Mouse (Mus musculus) hindbrain, postnatal 0 days (tissue): Measurements from ENCODE around the gene Krcc1. TPM values are rescaled to one million over a fixed set of nuclear protein-coding genes. Genes with fewer than 3 reads are reported as not detected.
"Not testable (repeated sequence)": the region's sequence is repeated elsewhere in the genome, so short reads cannot be mapped to it uniquely, and the experiment has no call there.

Experiments
- ATAC-seq: fragments of 200-750 bp; cut with Nextera tagmentation; 2 replicates; pipeline ENCODE4 v1.8.0; 2017; ENCODE audit warnings: mild to moderate bottlenecking, moderate TSS enrichment, moderate library complexity
- DNase-seq: peaks from one replicate; pipeline ENCODE4 v3.0.0-alpha.2; 2015; ENCODE audit warnings: low spot score
- H3K27ac ChIP-seq: fragments of 300-500 bp; sonication (generic); 2 replicates; pipeline ENCODE4 v1.5.1; 2014; ENCODE audit warnings: mild to moderate bottlenecking
- H3K27me3 ChIP-seq: fragments of 300-500 bp; sonication (generic); 2 replicates; pipeline ENCODE4 v1.6.1; 2014; ENCODE audit warnings: low read length, mixed read lengths; ENCODE audit not compliant: insufficient read depth
- H3K36me3 ChIP-seq: fragments of 300-500 bp; sonication (generic); 2 replicates; pipeline ENCODE4 v1.6.1; 2014; ENCODE audit warnings: low read length, mixed read lengths; ENCODE audit not compliant: insufficient read depth
- H3K4me1 ChIP-seq: fragments of 300-500 bp; sonication (generic); 2 replicates; pipeline ENCODE4 v1.6.1; 2014; ENCODE audit warnings: antibody characterized with exemption, low read length, mixed read lengths; ENCODE audit not compliant: insufficient read depth
- H3K4me2 ChIP-seq: fragments of 300-500 bp; sonication (generic); 2 replicates; pipeline ENCODE4 v1.6.1; 2014; ENCODE audit warnings: low read depth, mild to moderate bottlenecking, low read length, moderate library complexity, mixed read lengths
- H3K4me3 ChIP-seq: fragments of 300-500 bp; sonication (generic); 2 replicates; pipeline ENCODE4 v1.5.1; 2014; ENCODE audit warnings: low read length
- H3K9ac ChIP-seq: fragments of 300-500 bp; sonication (generic); replicated peaks from 2 replicates; pipeline ENCODE4 v1.6.1; 2014; ENCODE audit warnings: mild to moderate bottlenecking, low read length, moderate library complexity, mixed read lengths
- H3K9me3 ChIP-seq: fragments of 300-500 bp; sonication (generic); 2 replicates; pipeline ENCODE4 v1.6.1; 2016; ENCODE audit warnings: low read length, mixed read lengths
- CTCF ChIP-seq: IDR thresholded peaks from 2 replicates; pipeline ENCODE4 v1.5.1; 2016; ENCODE audit warnings: antibody characterized with exemption, control low read depth, low read depth
- WGBS: fragments of 180-500 bp; shearing (Covaris S2); extraction: QIAGEN DNeasy Blood & Tissue Kit; methylation state at CpG from one replicate; pipeline ENCODE4 v1.1.7; 2014; 5-methylcytosine and 5-hydroxymethylcytosine counted together
- microRNA-seq, 2 experiments: library from miRNA; unstranded; fragments of <30 nt; microRNA quantifications; one replicate each; pipeline ENCODE4; 2016
- polyA plus RNA-seq: library from polyadenylated mRNA; unstranded; fragments of >200 nt; fragmentation: Nextera tagmentation; extraction: Ambion mirVana; gene quantifications from 2 replicates; pipeline ENCODE4 v1.2.1, GENCODE M21; 2015
- total RNA-seq: library from RNA; depleted of rRNA; stranded (reverse); fragments of >200 nt; gene quantifications from 2 replicates; pipeline ENCODE4 v1.2.3, GENCODE M21; 2014; rRNA removed

The Krcc1 gene
- total and polyA plus RNA-seq, 2 experiments from 2014 or later = 11.2 to 19.8 TPM

- TF ChIP-seq CTCF = no peak
- Histone ChIP-seq H3K9ac (no peak overlapping the region), H3K4me3 (no peak overlapping the region), H3K4me1 (no peaks in the 10 kb centered on the region), H3K36me3 (no peaks in the 10 kb centered on the region), H3K27ac (no peak overlapping the region), H3K4me2 (no peak overlapping the region), H3K9me3 (no peaks in the 10 kb centered on the region), H3K27me3 (no peaks in the 10 kb centered on the region)
- 87% methylated on average over 9 of the region's 9 CpGs for WGBS
- no peak for ATAC-seq
- no peak for DNase-seq
Measured at GRCm38 (mm10) chr6:71324816-71325215, 53.3 kb downstream of the Krcc1 start.

DNA sequence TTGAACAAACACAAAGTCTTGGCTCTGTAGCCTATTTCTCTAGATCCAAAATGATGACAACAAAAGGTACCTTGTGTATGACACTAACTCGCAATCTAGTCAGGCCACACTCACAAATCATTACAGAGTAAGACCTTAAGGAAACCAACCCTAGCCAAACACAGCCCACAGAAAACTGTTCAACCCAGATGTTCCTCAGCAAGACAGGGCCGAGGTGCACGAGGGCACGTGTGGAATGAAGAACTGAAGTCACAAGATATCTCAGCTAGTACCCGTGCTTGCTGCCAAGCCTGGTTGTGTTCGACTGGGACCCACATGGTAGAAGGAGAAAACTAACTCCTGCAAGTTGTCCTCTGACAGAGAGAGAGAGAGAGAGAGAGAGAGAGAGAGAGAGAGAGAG, 58.4 kb downstream of the Krcc1 start:
- no peak overlapping the region for H3K4me2 ChIP-seq
- no peaks in the 10 kb centered on the region for H3K27me3 ChIP-seq
- H3K9ac ChIP-seq = no peak overlapping the region
- no peak overlapping the region for H3K27ac ChIP-seq
- ATAC-seq (no peak), DNase-seq (no peak)
- H3K36me3 ChIP-seq = no peaks in the 10 kb centered on the region
- no peaks in the 10 kb centered on the region for H3K9me3 ChIP-seq
- H3K4me3 ChIP-seq = no peak overlapping the region
- no peak for TF ChIP-seq CTCF
- 84% methylated on average over 6 of the region's 6 CpGs for WGBS
- H3K4me1 ChIP-seq = no peaks in the 10 kb centered on the region

DNA sequence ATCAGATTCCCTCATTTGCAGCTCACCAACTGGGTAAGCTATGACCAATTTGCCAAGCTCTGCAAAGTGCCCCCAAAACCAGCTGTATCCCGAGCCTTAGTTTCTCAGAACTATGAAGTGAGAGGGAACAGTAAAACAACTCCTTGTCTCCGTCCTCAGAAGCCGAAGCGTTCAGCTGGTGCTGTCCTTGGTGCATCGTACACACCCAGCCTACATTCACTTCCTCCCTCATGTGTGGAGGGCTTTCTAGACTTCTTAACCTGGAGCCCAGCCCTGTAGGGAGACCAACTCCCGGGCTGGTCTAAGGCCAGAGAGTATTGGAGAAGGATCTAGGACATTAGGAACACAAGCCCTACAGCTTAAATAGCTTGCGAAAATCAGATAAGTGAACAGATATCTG, 59.0 kb downstream of the Krcc1 start:
- Histone ChIP-seq H3K27ac (no peak overlapping the region), H3K9ac (no peak overlapping the region), H3K4me2 (no peak overlapping the region), H3K36me3 (no peaks in the 10 kb centered on the region), H3K27me3 (no peaks in the 10 kb centered on the region), H3K4me1 (no peaks in the 10 kb centered on the region), H3K9me3 (no peaks in the 10 kb centered on the region), H3K4me3 (no peak overlapping the region)
- ATAC-seq = no peak
- no peak for TF ChIP-seq CTCF
- DNase-seq = no peak
- 89% methylated on average over 7 of the region's 7 CpGs for WGBS

DNA sequence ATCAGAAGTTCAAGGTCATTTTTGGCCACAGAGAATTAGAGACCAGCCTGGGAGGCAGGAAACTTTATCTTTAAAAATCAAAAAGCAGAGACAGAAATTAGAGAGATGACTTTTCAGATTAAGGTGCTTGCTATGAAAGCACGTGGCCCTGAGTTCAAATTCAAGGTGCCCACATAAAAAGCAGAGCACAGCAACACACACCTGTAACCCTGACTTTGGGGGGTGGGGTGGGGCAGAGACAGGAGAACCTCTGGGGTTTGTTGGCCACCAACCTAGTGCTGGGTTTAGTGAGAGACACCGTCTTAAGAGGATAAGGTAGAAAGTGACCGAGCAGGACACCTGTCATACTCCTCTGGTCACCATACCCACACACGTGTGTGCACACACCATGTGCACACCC, 60.0 kb downstream of the Krcc1 start:
- not testable (repeated sequence) for H3K27ac ChIP-seq, H3K4me2 ChIP-seq, H3K9ac ChIP-seq, H3K36me3 ChIP-seq, ATAC-seq, DNase-seq, H3K4me1 ChIP-seq, H3K27me3 ChIP-seq, H3K9me3 ChIP-seq, H3K4me3 ChIP-seq
- 91% methylated on average over 2 of the region's 4 CpGs for WGBS

- ATAC-seq (no peak), DNase-seq (no peak)
- H3K27me3 ChIP-seq = no peaks in the 10 kb centered on the region
- H3K9me3 ChIP-seq = no peaks in the 10 kb centered on the region
- H3K9ac ChIP-seq = no peak overlapping the region
- 83% methylated on average over 11 of the region's 11 CpGs for WGBS
- H3K27ac ChIP-seq = no peak overlapping the region
- no peaks in the 10 kb centered on the region for H3K36me3 ChIP-seq
- H3K4me2 ChIP-seq = no peak overlapping the region
- TF ChIP-seq CTCF = no peak
- H3K4me3 ChIP-seq = no peak overlapping the region
- H3K4me1 ChIP-seq = no peaks in the 10 kb centered on the region
Measured at GRCm38 (mm10) chr6:71332236-71332965, 60.9 kb downstream of the Krcc1 start.

DNA sequence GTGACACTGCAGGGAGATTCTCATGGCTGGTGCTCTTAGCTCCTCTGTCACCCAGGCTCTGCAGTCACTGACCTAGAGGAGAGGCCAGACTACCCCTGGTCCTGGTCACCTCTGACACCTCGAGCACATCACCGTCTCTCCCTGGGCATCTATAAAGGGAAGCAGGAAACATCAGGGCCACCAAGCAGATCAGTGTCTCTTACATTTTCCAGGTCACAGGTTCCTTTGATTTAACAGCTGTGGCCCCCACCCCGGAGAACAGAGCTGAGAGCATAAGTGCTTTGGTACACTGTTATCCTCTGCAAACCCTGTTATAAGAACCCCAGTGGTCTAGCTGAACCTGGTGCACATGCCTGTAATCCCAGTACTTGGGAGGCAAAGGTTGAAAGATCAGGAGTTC, 61.6 kb downstream of the Krcc1 start:
- Histone ChIP-seq H3K9me3 (no peaks in the 10 kb centered on the region), H3K36me3 (no peaks in the 10 kb centered on the region), H3K4me3 (no peak overlapping the region), H3K4me1 (no peaks in the 10 kb centered on the region), H3K27me3 (no peaks in the 10 kb centered on the region), H3K4me2 (no peak overlapping the region), H3K27ac (no peak overlapping the region), H3K9ac (no peak overlapping the region)
- DNase-seq (no peak), ATAC-seq (no peak)
- WGBS = 72% methylated on average over 3 of the region's 3 CpGs
- TF ChIP-seq CTCF = no peak

GRCm38 (mm10) chr6:71333578-71334273, 62.2 kb downstream of the Krcc1 start:
- H3K9me3 ChIP-seq = no peaks in the 10 kb centered on the region
- H3K4me1 ChIP-seq = no peaks in the 10 kb centered on the region
- no peak overlapping the region for H3K9ac ChIP-seq
- 93% methylated on average over 11 of the region's 11 CpGs for WGBS
- ATAC-seq = no peak
- H3K36me3 ChIP-seq = no peaks in the 10 kb centered on the region
- DNase-seq = no peak
- no peaks in the 10 kb centered on the region for H3K27me3 ChIP-seq
- H3K27ac ChIP-seq = no peak overlapping the region
- H3K4me2 ChIP-seq = no peak overlapping the region
- no peak for TF ChIP-seq CTCF
- H3K4me3 ChIP-seq = no peak overlapping the region

Small RNA genes lying within 50 kb of the gene (microRNA-seq; reads per million reads assigned to microRNA genes)
- gene Mir8112 = 14.0 to 37.0 reads per million in 2 experiments

Other genes with a start within 250 kb of the Krcc1 start
- gene Thnsl2, start 127.2 kb upstream of the Krcc1 start, total RNA-seq = 4.9 and 10.2 TPM in 2 replicates
- gene Thnsl2, start 127.2 kb upstream of the Krcc1 start, polyA plus RNA-seq = 6.6 and 6.8 TPM in 2 replicates
- gene Fabp1, start 71.8 kb upstream of the Krcc1 start, total RNA-seq = not detected in 2 replicates
- not detected in 2 replicates for gene Fabp1, start 71.8 kb upstream of the Krcc1 start, polyA plus RNA-seq
- gene Smyd1, start 50.6 kb downstream of the Krcc1 start, total RNA-seq = 0.89 and 1.6 TPM in 2 replicates
- gene Smyd1, start 50.6 kb downstream of the Krcc1 start, polyA plus RNA-seq = 0.18 and 0.19 TPM in 2 replicates
- gene Cd8b1, start 51.1 kb downstream of the Krcc1 start, total RNA-seq = not detected in 2 replicates
- gene Cd8b1, start 51.1 kb downstream of the Krcc1 start, polyA plus RNA-seq = not detected in 2 replicates
- gene Cd8a, start 101.8 kb downstream of the Krcc1 start, total RNA-seq = not detected in 2 replicates
- gene Cd8a, start 101.8 kb downstream of the Krcc1 start, polyA plus RNA-seq = not detected in 2 replicates
- 44.9 and 46.1 TPM in 2 replicates for gene Rmnd5a, start 169.0 kb downstream of the Krcc1 start, total RNA-seq
- 8.6 TPM in 2 replicates for gene Rmnd5a, start 169.0 kb downstream of the Krcc1 start, polyA plus RNA-seq
- gene Rnf103, start 222.2 kb downstream of the Krcc1 start, total RNA-seq = 27.9 and 30.4 TPM in 2 replicates
- gene Rnf103, start 222.2 kb downstream of the Krcc1 start, polyA plus RNA-seq = 23.2 and 25.5 TPM in 2 replicates